Mouse (Mus musculus): ENCODE measurements at regions not wholly inside any gene's neighbourhood (a gene's known extent, or its start where the extent isn't known, plus 50 kb on each side); places are given as distances from the start of the nearest gene placed in this dataset.

- DNase-seq (ENCODE audit: low spot score) (no peak), ATAC-seq (ENCODE audit: insufficient read depth, low read depth) (no peak)
- Histone ChIP-seq H3K9ac (replicated peaks; ENCODE audit: low read depth, low read length) (no peak overlapping the region), H3K9me3 (replicated peaks; ENCODE audit: control insufficient read depth, low read length) (no peaks in the 10 kb centered on the region), H3K4me3 (ENCODE audit: low read depth, low read length) (no peak overlapping the region), H3K27me3 (ENCODE audit: control insufficient read depth, insufficient read depth, low read length) (no peaks in the 10 kb centered on the region), H3K36me3 (replicated peaks; ENCODE audit: control insufficient read depth, insufficient read depth, low read length) (no peaks in the 10 kb centered on the region), H3K4me2 (ENCODE audit: low read depth, low read length) (no peak overlapping the region), H3K4me1 (ENCODE audit: control insufficient read depth, insufficient read depth) (0 out of 2 replicates have a peak, but pooled peaks cover 4% of the 10 kb centered on the region), H3K27ac (ENCODE audit: low read depth) (no peak overlapping the region)
- 83% methylated on average over 6 of the region's 6 CpGs for WGBS
- TF ChIP-seq EP300 (IDR thresholded peaks at IDR 0.05; ENCODE audit: low read depth), result no peak
Observed at GRCm38 (mm10) chr2:114796630-114797290, 142.0 kb upstream of the Dph6 start.

DNA sequence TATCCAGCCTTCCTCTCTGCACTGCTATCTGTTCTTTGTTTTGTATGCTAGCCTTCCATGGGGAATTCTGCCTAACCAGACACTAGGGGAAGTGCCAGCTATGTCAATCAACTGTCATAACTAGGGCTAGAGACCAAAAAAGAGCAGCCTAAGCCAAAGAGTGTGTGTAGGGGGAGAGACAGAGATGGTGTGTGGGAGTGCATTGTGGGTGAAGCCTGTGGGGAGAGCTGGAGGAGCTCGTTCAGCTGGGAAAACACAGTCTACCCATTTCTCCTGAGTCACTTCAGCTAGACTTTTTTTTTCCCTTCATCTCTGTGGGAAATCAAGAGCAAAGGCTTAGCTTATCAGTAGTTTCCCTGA, 142.5 kb upstream of the Dph6 start:
- 0 out of 2 replicates have a peak, but pooled peaks cover 4% of the 10 kb centered on the region for H3K4me1 ChIP-seq (ENCODE audit: control insufficient read depth, insufficient read depth)
- H3K4me2 ChIP-seq (ENCODE audit: low read depth, low read length), result no peak overlapping the region
- H3K27ac ChIP-seq (ENCODE audit: low read depth), result no peak overlapping the region
- no peak for DNase-seq (ENCODE audit: low spot score)
- no peaks in the 10 kb centered on the region for H3K9me3 ChIP-seq (replicated peaks; ENCODE audit: control insufficient read depth, low read length)
- no peak overlapping the region for H3K4me3 ChIP-seq (ENCODE audit: low read depth, low read length)
- no peaks in the 10 kb centered on the region for H3K27me3 ChIP-seq (ENCODE audit: control insufficient read depth, insufficient read depth, low read length)
- 14% methylated on average over 1 of the region's 1 CpGs for WGBS
- H3K36me3 ChIP-seq (replicated peaks; ENCODE audit: control insufficient read depth, insufficient read depth, low read length), result no peaks in the 10 kb centered on the region
- no peak overlapping the region for H3K9ac ChIP-seq (replicated peaks; ENCODE audit: low read depth, low read length)
- no peak for TF ChIP-seq EP300 (IDR thresholded peaks at IDR 0.05; ENCODE audit: low read depth)
- no peak for TF ChIP-seq CTCF (IDR thresholded peaks at IDR 0.05; ENCODE audit: low read depth)
- ATAC-seq (ENCODE audit: insufficient read depth, low read depth), result no peak

DNA sequence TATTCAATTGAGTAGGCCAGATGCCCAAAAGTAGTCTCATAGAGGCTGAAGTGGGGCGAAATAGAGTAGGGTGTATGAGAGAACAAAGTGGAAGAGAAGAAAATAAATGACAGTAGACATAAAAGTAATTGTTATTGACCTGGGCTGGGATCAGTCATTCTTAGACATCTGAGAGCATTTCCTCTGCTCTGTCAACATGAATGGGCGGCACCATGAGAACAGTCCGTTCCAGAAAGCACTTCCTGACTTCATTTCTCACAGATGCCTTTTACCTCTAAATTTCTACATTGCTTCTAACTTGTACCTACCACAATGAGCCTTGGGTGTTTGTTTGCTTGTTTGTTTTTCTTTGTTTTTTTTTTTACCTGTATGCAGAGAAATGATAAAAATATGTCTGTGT, 148.5 kb upstream of the Dph6 start:
- Histone ChIP-seq H3K9ac (replicated peaks; ENCODE audit: low read depth, low read length) (no peak overlapping the region), H3K36me3 (replicated peaks; ENCODE audit: control insufficient read depth, insufficient read depth, low read length) (no peaks in the 10 kb centered on the region), H3K9me3 (replicated peaks; ENCODE audit: control insufficient read depth, low read length) (no peaks in the 10 kb centered on the region), H3K4me3 (ENCODE audit: low read depth, low read length) (no peak overlapping the region), H3K4me1 (ENCODE audit: control insufficient read depth, insufficient read depth) (no peaks in the 10 kb centered on the region), H3K4me2 (ENCODE audit: low read depth, low read length) (no peak overlapping the region), H3K27ac (ENCODE audit: low read depth) (no peak overlapping the region), H3K27me3 (ENCODE audit: control insufficient read depth, insufficient read depth, low read length) (no peaks in the 10 kb centered on the region)
- no peak for ATAC-seq (ENCODE audit: insufficient read depth, low read depth)
- 67% methylated on average over 3 of the region's 3 CpGs for WGBS
- DNase-seq (ENCODE audit: low spot score), result no peak
- TF ChIP-seq EP300 (IDR thresholded peaks at IDR 0.05; ENCODE audit: low read depth), result no peak
- TF ChIP-seq CTCF (IDR thresholded peaks at IDR 0.05; ENCODE audit: low read depth), result no peak

GRCm38 (mm10) chr2:114803928-114804327, 149.2 kb upstream of the Dph6 start:
- no peak overlapping the region for H3K27ac ChIP-seq (ENCODE audit: low read depth)

DNA sequence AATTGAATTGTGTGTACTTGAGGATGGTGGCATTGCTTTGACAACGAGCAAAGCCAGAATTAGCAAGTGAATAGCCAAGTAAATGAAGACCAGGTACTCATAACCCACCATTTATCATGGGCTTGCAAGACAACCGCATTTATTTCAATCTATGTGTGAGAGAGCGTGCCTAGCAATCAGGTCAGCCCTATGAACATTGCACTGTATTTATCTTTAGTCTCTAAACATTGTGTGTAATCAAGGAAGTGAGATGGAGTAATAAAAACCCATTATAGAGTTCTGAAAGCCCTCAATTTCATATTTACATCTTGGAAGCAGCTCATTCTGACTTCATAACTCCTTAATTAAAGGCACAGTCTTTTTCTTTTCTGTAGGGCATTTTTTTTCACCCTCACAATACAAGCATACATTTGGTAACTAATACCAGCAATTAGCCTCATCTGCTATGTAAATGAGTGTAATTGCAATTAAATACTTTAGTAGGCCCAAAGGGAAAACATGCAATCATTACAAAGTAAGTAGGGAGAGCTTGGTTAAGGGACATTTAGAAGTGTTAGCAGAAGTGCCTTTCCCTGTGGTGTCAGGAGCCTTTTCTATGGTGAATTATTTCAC, 150.8 kb upstream of the Dph6 start:
- no peak overlapping the region for H3K9ac ChIP-seq (replicated peaks; ENCODE audit: low read depth, low read length)
- no peak for DNase-seq (ENCODE audit: low spot score)
- H3K4me3 ChIP-seq (ENCODE audit: low read depth, low read length), result no peak overlapping the region
- H3K9me3 ChIP-seq (replicated peaks; ENCODE audit: control insufficient read depth, low read length), result no peaks in the 10 kb centered on the region
- no peaks in the 10 kb centered on the region for H3K27me3 ChIP-seq (ENCODE audit: control insufficient read depth, insufficient read depth, low read length)
- ATAC-seq (ENCODE audit: insufficient read depth, low read depth), result no peak
- TF ChIP-seq CTCF (IDR thresholded peaks at IDR 0.05; ENCODE audit: low read depth), result no peak
- no peak for TF ChIP-seq EP300 (IDR thresholded peaks at IDR 0.05; ENCODE audit: low read depth)
- no peak overlapping the region for H3K4me2 ChIP-seq (ENCODE audit: low read depth, low read length)
- H3K36me3 ChIP-seq (replicated peaks; ENCODE audit: control insufficient read depth, insufficient read depth, low read length), result no peaks in the 10 kb centered on the region
- no peak overlapping the region for H3K27ac ChIP-seq (ENCODE audit: low read depth)
- H3K4me1 ChIP-seq (ENCODE audit: control insufficient read depth, insufficient read depth), result no peaks in the 10 kb centered on the region
- WGBS, result 85% methylated on average over 3 of the region's 3 CpGs

More at GRCm38 (mm10) chr2:114803928-114804327, 149.2 kb upstream of the Dph6 start:
- H3K27me3 ChIP-seq (ENCODE audit: control insufficient read depth, insufficient read depth, low read length), result no peaks in the 10 kb centered on the region
- TF ChIP-seq EP300 (IDR thresholded peaks at IDR 0.05; ENCODE audit: low read depth) (no peak), CTCF (IDR thresholded peaks at IDR 0.05; ENCODE audit: low read depth) (no peak)
- no peak for DNase-seq (ENCODE audit: low spot score)
- WGBS, result 32% methylated on average over 3 of the region's 3 CpGs
- ATAC-seq (ENCODE audit: insufficient read depth, low read depth), result no peak
- H3K9me3 ChIP-seq (replicated peaks; ENCODE audit: control insufficient read depth, low read length), result no peaks in the 10 kb centered on the region
- H3K4me1 ChIP-seq (ENCODE audit: control insufficient read depth, insufficient read depth), result no peaks in the 10 kb centered on the region
- no peak overlapping the region for H3K9ac ChIP-seq (replicated peaks; ENCODE audit: low read depth, low read length)
- H3K4me3 ChIP-seq (ENCODE audit: low read depth, low read length), result no peak overlapping the region
- no peaks in the 10 kb centered on the region for H3K36me3 ChIP-seq (replicated peaks; ENCODE audit: control insufficient read depth, insufficient read depth, low read length)
- no peak overlapping the region for H3K4me2 ChIP-seq (ENCODE audit: low read depth, low read length)

- WGBS, result 30% methylated on average over 5 of the region's 5 CpGs
- no peak for DNase-seq (ENCODE audit: low spot score)
- no peak for ATAC-seq (ENCODE audit: insufficient read depth, low read depth)
- Histone ChIP-seq H3K9ac (replicated peaks; ENCODE audit: low read depth, low read length) (no peak overlapping the region), H3K4me1 (ENCODE audit: control insufficient read depth, insufficient read depth) (no peaks in the 10 kb centered on the region), H3K4me3 (ENCODE audit: low read depth, low read length) (no peak overlapping the region), H3K27me3 (ENCODE audit: control insufficient read depth, insufficient read depth, low read length) (no peaks in the 10 kb centered on the region), H3K9me3 (replicated peaks; ENCODE audit: control insufficient read depth, low read length) (no peaks in the 10 kb centered on the region), H3K27ac (ENCODE audit: low read depth) (no peak overlapping the region), H3K36me3 (replicated peaks; ENCODE audit: control insufficient read depth, insufficient read depth, low read length) (no peaks in the 10 kb centered on the region), H3K4me2 (ENCODE audit: low read depth, low read length) (no peak overlapping the region)
- TF ChIP-seq CTCF (IDR thresholded peaks at IDR 0.05; ENCODE audit: low read depth) (no peak), EP300 (IDR thresholded peaks at IDR 0.05; ENCODE audit: low read depth) (no peak)
Observed at GRCm38 (mm10) chr2:114808046-114808445, 153.3 kb upstream of the Dph6 start.

Measured in heart, postnatal 0 days (tissue).